Mouse (Mus musculus) testis, postnatal 14 days (tissue): ENCODE measurements at regions not wholly inside any gene's neighbourhood (a gene's known extent, or its start where the extent isn't known, plus 50 kb on each side); places are given as distances from the start of the nearest gene placed in this dataset.
A peak's percentile ranks its signal among the peaks of the same experiment; 100 is the strongest.

Experiments used
- DNase-seq: peaks from one replicate; pipeline ENCODE4 v3.0.0; 2021; ENCODE audit warnings: low spot score

- no peak for DNase-seq
Measured at GRCm38 (mm10) chr16:76183556-76183955, 161.5 kb upstream of the Samsn1 start.

- peak; percentile 20 for DNase-seq
Measured at GRCm38 (mm10) chr16:76183105-76183504, 161.0 kb upstream of the Samsn1 start.

- no peak for DNase-seq
Measured at GRCm38 (mm10) chr16:76181596-76181995, 159.5 kb upstream of the Samsn1 start.

DNA sequence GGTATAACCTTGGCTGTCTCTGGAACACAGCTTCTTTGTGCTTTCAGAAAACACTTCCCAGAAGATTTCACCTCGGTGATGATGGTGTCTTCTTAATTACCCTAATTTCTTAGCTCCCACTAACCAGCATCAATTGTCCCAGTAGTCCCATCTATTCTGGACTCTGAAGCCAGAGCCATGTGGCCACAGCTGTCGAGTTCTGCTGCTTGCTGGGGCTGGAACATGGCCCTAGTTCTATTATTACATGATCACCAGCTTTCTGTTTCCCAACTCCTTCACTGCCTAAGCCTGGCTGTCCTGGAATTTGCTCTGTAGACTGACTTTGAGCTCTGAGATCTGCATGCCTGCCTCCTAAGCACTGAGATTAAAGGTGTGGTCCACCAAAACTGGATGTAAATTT, 145.6 kb upstream of the Samsn1 start:
- no peak for DNase-seq

DNA sequence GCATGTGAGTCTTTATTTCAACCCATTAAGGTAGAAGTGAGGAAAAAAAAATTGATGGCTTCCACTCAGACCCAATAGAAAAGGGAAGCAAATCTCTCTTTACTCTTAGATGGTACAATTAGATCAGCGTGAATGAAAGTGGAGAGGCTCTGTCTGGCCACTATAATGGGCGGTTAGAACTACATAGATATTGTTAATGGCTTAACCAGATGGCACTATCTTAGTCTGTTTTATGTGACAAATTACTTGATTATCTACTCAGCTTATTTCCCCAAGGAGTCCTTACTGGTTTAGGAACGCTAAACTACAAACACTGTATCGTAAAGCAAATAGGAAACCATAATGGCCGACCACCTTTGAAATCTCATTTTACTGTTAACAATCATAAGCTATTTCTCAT, 138.8 kb upstream of the Samsn1 start:
- no peak for DNase-seq

DNA sequence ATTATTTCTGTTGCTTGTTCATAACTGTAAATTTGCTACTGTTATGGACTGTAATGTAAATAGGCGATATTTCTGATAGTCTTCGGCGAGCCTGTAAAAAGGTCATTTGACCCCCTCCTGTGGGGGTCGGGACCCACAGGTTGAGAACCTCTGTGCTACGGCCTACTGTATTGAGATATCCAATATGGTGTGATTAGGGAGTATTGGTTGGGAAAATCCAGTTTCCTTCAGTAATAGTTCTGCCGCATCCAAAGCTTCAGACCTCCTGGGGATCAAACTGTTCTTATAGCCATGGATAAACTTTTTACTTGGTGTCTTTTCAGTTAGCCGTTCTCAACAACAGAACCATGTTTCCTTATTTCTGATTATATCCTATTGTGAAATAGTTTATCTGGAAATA, 136.5 kb upstream of the Samsn1 start:
- DNase-seq = no peak

- DNase-seq = no peak
Measured at GRCm38 (mm10) chr16:76153766-76154525, 131.9 kb upstream of the Samsn1 start.

- no peak for DNase-seq
Measured at GRCm38 (mm10) chr16:76149581-76149980, 127.5 kb upstream of the Samsn1 start.

DNA sequence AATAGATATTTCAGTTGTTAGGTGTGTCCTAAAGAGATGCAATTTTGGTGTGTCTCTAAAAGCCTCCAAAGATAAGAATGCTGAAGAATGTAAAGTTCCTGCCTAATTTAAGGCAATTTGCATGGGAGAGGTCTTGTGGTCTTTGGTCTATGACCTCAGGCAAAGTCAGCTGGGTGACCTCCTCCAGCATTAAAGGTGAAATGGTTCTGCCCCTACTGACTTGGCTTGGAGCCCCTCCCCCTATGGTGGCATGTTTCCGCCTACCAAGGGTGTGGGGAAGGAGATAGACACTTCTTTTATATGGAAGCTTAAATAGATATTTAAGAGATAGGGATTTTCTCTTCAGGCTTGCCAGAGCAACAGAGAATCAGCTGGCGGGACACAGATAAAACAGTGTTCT, 111.8 kb upstream of the Samsn1 start:
- no peak for DNase-seq

GRCm38 (mm10) chr16:76130486-76130885, 108.4 kb upstream of the Samsn1 start:
- no peak for DNase-seq

- DNase-seq = no peak
Measured at GRCm38 (mm10) chr16:76129982-76130381, 107.9 kb upstream of the Samsn1 start.

- no peak for DNase-seq
Measured at GRCm38 (mm10) chr16:76123021-76123384, 100.9 kb upstream of the Samsn1 start.

- DNase-seq = no peak
Measured at GRCm38 (mm10) chr16:76122172-76123020, 100.3 kb upstream of the Samsn1 start.

DNA sequence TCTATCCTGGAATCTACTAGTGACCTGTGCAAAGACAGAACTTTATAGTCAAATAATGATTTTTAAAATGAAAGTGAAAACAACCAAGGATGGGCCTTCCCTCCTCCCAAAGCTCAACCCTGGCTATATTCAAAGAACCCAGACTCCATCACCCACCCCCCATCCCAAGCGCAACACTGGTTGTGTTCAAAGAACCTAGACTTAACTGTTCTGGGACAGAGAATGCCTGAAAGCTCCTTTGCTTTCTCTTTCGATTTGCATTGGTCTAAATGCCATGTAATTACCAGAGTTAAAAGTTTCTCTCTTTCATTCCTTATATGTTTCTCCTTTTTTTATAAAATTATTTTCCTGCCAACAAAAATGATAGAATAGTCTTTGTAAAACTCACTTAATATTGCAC, 98.6 kb upstream of the Samsn1 start:
- DNase-seq = no peak

GRCm38 (mm10) chr16:76110383-76110782, 88.3 kb upstream of the Samsn1 start:
- DNase-seq = no peak

DNA sequence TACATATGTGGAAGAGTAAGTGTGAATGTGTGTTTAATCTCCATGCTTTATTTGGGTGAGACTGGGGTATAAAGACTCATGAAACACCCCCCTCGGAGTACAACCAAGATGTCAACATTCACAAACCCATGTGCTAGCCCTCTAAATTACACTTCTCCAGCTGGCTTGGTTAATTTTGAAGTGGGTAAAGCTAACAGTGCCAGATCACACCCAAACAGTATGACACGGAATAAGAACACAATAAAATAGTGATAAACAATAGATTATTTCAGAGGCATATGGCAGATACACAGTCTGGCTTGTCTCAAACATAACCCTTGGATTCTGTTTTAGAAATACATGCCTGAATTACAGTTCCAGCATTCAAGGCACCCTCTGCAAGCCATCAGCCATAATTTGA, 86.4 kb upstream of the Samsn1 start:
- no peak for DNase-seq

DNA sequence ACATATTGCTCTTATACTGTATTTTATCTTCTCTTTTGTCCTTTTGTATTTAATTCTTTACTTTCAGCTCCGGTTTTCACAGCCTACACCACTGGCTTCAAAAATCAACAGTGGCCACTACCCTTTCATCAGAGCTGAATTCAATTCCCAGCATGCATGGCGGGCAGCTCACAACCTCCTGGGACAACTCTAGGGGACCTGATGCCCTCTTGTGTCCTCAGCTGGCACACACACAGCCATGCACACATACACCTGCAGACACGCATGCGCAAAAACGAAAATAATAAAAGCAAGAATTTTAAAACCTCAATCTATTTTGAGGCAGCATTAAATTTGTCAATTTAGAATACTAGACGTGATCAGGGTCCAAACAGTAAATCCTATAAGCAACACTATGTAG, 82.6 kb upstream of the Samsn1 start:
- no peak for DNase-seq

GRCm38 (mm10) chr16:76101773-76102172, 79.7 kb upstream of the Samsn1 start:
- no peak for DNase-seq

GRCm38 (mm10) chr16:76097808-76098207, 75.7 kb upstream of the Samsn1 start:
- no peak for DNase-seq

GRCm38 (mm10) chr16:76096363-76096762, 74.3 kb upstream of the Samsn1 start:
- DNase-seq = no peak

DNA sequence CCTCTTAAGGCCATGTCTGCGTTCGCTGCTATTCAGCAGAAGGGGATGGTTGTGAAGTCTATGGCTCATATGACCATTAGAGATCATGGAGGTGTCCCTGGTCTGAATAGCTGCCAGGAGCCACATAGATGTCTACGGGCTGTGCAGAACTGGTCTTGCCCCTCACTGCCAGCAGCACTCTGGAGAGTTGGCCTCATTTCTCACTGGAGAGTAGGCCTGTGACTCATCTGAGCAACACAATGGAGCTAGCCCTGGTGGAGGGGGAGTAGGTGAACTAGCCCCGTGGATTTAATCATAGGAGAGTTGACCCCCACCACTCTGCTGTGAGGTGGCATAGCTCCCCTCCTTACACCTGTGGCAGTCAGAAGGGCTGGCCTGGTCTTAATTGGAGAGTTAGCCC, 63.3 kb upstream of the Samsn1 start:
- DNase-seq = no peak

GRCm38 (mm10) chr16:76082465-76082864, 60.4 kb upstream of the Samsn1 start:
- DNase-seq = no peak

DNA sequence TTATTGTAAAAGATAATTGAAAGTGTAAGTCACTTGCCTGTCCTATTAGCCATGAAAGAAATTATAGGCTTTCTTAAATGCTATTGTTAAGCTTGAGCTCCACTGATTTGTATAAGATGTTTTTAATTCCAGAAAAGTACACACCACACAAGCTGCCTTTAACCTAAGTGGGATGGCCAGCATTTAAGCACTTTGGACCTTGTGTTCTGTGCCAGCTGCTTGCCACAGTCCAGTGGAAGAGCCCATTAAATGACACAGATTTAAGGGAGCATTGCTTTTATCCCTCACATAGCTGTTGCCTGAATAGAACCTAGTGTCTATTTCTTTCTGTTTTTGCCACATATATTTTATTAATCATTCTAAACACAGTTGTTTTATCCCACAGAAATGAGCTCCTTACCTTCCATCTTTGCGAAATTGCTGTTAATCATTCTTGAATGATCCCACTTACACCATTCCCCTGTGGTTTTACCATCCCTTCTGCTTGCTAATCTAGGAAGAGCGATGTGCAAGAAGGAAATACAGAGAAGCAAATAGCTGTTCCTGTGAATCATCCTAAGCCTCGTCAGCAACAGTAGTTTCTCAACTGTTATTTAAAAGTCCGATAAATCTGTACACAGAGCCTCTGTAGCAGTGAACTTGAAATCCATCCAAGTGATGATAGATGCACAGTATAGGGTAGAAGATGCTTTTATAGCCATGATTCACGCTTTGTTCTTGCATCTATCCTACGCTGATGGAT, 57.9 kb upstream of the Samsn1 start:
- no peak for DNase-seq
